Mouse (Mus musculus) erythroblast, embryonic 14.5 days (primary cell): ENCODE results near the gene Trp53.

Experiments used
- GATA1 ChIP-seq: IDR thresholded peaks from 2 replicates; pipeline ENCODE4 v1.6.1; 2012; ENCODE audit warnings: low read length, inconsistent platforms, mixed read lengths
- TAL1 ChIP-seq: IDR thresholded peaks from 3 replicates; pipeline ENCODE4 v1.6.1; 2012; ENCODE audit warnings: low read length, inconsistent platforms, mixed read lengths

- TF ChIP-seq GATA1 = peak; percentile 31
- no peak for TF ChIP-seq TAL1
Measured at GRCm38 (mm10) chr11:69589207-69589834, 9.2 kb downstream of the Trp53 start.
